Mouse (Mus musculus) embryonic stem cell, embryonic (primary cell): ENCODE measurements at regions not wholly inside any gene's neighbourhood (a gene's known extent, or its start where the extent isn't known, plus 50 kb on each side); places are given as distances from the start of the nearest gene placed in this dataset.

Source experiments
- CTCF ChIA-PET, 4 experiments: fragments of 300-600 bp in 2 of 4; fragments of 350-600 bp in 2 of 4; sonication (Branson Sonifier 250); formaldehyde crosslinking; loops; one replicate each; lab custom pipeline; 2022; ENCODE audit warnings: inconsistent platforms in 2 of 4; lab: Charles Lee
- POLR2A ChIA-PET, 4 experiments: fragments of 300-600 bp in 2 of 4; fragments of 350-600 bp in 2 of 4; sonication (Branson Sonifier 250); formaldehyde crosslinking; loops; one replicate each; lab custom pipeline; 2022; ENCODE audit warnings: antibody characterized with exemption in 4 of 4, inconsistent platforms in 1 of 4; lab: Charles Lee

- ChIA-PET POLR2A (interaction anchor here in 2 of 4 experiments (0.6 to 1.2 kb wide), 3 partner anchors 10 to 89 kb away, joined by 3 to 4 read pairs (median 3); no protein-coding TSS in a partner anchor), CTCF (no interaction called here)
These were observed 56.6 kb downstream of the Olig3 start for GRCm38 (mm10) chr10:19412926-19413325.

GRCm38 (mm10) chr10:19413935-19414334, 57.6 kb downstream of the Olig3 start:
- CTCF ChIA-PET = interaction anchor here in 1 of 4 experiments (0.7 kb wide), 1 partner anchor 281 kb away, joined by 3 read pairs; no protein-coding TSS in a partner anchor
- POLR2A ChIA-PET = no interaction called here

DNA sequence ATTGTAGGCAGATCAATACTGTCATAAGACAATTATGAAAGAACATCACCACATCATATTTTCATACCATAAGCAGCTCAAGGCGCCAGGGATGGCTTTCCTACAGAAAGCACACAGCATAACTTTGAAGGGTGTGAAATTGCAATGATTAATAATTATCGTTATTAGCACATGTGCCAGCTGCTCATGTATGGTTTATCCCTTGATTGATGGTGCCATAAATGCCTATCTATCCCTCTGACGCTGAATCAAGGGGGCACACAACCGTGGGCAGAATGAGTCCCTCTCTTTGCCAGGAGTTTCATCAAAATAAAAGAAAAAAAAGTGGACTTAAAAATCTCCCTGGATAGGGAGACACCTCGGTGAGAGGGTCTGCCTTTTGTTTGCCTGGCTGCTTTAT, 58.5 kb downstream of the Olig3 start:
- ChIA-PET POLR2A (no interaction called here), CTCF (no interaction called here)

GRCm38 (mm10) chr10:19424030-19424429, 67.7 kb downstream of the Olig3 start:
- ChIA-PET POLR2A (interaction anchor here in 1 of 4 experiments (0.7 kb wide), 1 partner anchor 11 kb away, joined by 3 read pairs; no protein-coding TSS in a partner anchor), CTCF (no interaction called here)

- ChIA-PET POLR2A (interaction anchor here in 1 of 4 experiments (0.7 kb wide), 1 partner anchor 12 kb away, joined by 3 read pairs; no protein-coding TSS in a partner anchor), CTCF (no interaction called here)
These were observed 68.6 kb downstream of the Olig3 start for GRCm38 (mm10) chr10:19424961-19425360.

GRCm38 (mm10) chr10:19426835-19427234, 70.5 kb downstream of the Olig3 start:
- CTCF ChIA-PET = no interaction called here
- POLR2A ChIA-PET = no interaction called here

GRCm38 (mm10) chr10:19432515-19432914, 76.2 kb downstream of the Olig3 start:
- ChIA-PET POLR2A (no interaction called here), CTCF (no interaction called here)

- POLR2A ChIA-PET = no interaction called here
- CTCF ChIA-PET = no interaction called here
These were observed 78.3 kb downstream of the Olig3 start for GRCm38 (mm10) chr10:19434661-19435060.

- POLR2A ChIA-PET = interaction anchor here in 2 of 4 experiments (0.6 to 1.4 kb wide), 4 partner anchors 10 to 55 kb away, joined by 3 to 4 read pairs (median 4); no protein-coding TSS in a partner anchor
- CTCF ChIA-PET = no interaction called here
These were observed 85.5 kb downstream of the Olig3 start for GRCm38 (mm10) chr10:19441807-19442206.

GRCm38 (mm10) chr10:19443516-19443915, 87.2 kb downstream of the Olig3 start:
- CTCF ChIA-PET = no interaction called here

DNA sequence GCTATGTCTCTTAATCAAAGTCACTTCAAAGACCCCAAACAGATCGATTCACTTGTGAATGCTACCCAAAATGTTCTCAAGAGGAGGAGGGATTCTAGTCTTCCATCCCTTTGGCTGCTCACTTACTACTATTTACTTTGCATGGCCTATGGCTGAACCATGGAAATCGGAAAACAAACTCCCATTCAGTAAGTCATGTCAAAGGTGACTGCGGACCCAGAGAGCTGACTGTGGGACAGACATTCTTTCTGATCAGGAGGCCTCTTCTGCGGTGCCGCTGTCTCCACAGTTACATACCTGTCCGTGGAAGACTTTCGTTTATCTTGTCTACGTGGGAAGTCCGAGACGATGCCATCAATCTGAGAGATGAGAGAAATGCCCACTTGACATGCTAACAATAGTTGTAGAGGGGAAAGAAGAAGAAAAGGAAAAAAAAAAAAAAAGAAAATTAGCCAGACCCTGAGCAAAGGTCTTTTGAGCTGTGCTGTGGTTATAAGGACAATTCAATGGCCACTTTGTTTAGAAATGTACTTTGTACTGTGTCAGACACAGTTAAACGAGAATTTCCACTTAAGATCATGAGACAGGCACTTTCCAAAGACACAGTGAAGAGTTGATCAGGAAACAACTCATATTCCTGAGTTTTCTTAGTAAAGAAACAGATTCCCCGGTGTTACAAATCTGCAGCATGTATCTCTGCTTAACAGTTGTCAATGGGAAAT, 92.7 kb downstream of the Olig3 start:
- POLR2A ChIA-PET = no interaction called here
- CTCF ChIA-PET = interaction anchor here in 1 of 4 experiments (0.6 kb wide), 1 partner anchor 149 kb away, joined by 4 read pairs; no protein-coding TSS in a partner anchor

More at GRCm38 (mm10) chr10:19443516-19443915, 87.2 kb downstream of the Olig3 start:
- POLR2A ChIA-PET = no interaction called here

DNA sequence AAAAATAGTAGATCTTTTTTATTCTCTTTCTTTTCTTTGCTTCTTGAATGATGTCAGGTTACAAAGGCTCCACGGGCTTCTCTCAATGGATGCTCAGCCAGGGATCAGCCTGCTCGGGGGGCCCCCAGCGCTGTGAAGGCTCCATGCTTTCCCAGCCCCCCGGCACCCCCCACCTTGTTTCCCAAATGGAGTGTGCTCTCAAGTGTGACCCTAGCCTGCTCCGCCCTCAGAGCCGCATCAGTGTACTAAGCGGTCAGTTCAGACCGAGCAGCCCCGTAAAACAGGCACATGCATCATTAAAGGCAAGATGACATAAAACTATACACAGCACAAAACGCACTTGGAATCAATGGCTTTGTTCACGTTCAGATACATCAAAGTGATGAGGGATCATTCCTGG, 102.7 kb downstream of the Olig3 start:
- ChIA-PET POLR2A (no interaction called here), CTCF (no interaction called here)

DNA sequence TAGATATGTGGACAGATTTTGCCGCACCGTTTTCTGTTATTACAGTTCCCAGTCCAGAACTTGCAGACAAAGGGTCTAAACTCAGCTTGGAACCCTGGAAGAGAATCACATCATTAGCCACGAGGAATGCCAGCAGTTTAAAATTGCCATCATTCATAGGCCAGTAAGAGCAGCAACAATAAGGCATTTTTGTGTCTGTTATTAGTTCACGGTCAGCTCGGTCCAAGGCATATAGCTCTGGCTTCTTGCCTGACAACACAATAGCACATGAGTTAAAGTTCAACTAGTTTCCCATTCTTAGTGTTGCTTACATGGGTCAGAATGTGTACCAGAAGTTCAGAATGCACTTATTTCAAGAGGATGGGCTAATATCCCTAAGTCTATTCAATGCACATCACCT, 103.4 kb downstream of the Olig3 start:
- ChIA-PET POLR2A (no interaction called here), CTCF (no interaction called here)

GRCm38 (mm10) chr10:19460164-19460563, 103.8 kb downstream of the Olig3 start:
- CTCF ChIA-PET = no interaction called here
- POLR2A ChIA-PET = no interaction called here

GRCm38 (mm10) chr10:19463800-19464199, 107.5 kb downstream of the Olig3 start:
- ChIA-PET POLR2A (no interaction called here), CTCF (no interaction called here)

GRCm38 (mm10) chr10:19464504-19464903, 108.2 kb downstream of the Olig3 start:
- ChIA-PET POLR2A (no interaction called here), CTCF (no interaction called here)

GRCm38 (mm10) chr10:19471349-19472040, 115.2 kb downstream of the Olig3 start:
- CTCF ChIA-PET = no interaction called here
- POLR2A ChIA-PET = no interaction called here

- ChIA-PET CTCF (no interaction called here), POLR2A (no interaction called here)
These were observed 115.7 kb downstream of the Olig3 start for GRCm38 (mm10) chr10:19472066-19472465.

- POLR2A ChIA-PET = interaction anchor here in 1 of 4 experiments (0.8 kb wide), 1 partner anchor 15 kb away, joined by 3 read pairs; no protein-coding TSS in a partner anchor
These were observed 116.7 kb downstream of the Olig3 start for GRCm38 (mm10) chr10:19472949-19473535.

More at GRCm38 (mm10) chr10:19472949-19473535, 116.7 kb downstream of the Olig3 start:
- CTCF ChIA-PET = interaction anchor here in 1 of 4 experiments (0.7 kb wide), 1 partner anchor 18 kb away, joined by 3 read pairs; no protein-coding TSS in a partner anchor
